Mouse (Mus musculus): ENCODE results near the gene Arhgap9.
A peak's percentile ranks its signal among the peaks of the same experiment; 100 is the strongest.

The Arhgap9 gene

GRCm38 (mm10) chr10:127321621-127322020 is at the start of gene Arhgap9:
Gene Arhgap9 (plus strand): TSS chr10:127321964.
- no peak for DNase-seq (ENCODE audit: low spot score in 2 of 2)

DNA sequence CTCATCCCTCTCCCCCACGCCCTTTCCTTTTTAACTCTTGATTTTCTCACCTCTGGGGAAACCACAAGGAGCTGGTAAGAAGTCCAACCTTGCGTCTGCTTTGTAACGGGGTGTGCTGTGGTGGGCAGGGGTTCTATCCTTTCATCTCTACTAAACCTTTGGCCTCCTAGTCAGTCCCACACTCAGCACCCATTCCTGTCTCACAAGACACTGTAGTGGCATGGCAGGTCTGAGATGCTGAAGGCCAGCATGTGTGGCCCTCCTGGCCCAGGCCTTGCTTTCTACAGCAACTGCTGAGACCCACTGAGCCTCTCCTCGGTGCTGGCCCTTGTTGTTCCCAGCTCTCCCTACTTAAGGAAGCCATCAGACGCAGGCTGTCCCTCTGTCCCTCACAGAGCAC is 49.4 kb upstream of the Arhgap9 start:
- DNase-seq (ENCODE audit: low spot score in 2 of 2) = no peak

DNA sequence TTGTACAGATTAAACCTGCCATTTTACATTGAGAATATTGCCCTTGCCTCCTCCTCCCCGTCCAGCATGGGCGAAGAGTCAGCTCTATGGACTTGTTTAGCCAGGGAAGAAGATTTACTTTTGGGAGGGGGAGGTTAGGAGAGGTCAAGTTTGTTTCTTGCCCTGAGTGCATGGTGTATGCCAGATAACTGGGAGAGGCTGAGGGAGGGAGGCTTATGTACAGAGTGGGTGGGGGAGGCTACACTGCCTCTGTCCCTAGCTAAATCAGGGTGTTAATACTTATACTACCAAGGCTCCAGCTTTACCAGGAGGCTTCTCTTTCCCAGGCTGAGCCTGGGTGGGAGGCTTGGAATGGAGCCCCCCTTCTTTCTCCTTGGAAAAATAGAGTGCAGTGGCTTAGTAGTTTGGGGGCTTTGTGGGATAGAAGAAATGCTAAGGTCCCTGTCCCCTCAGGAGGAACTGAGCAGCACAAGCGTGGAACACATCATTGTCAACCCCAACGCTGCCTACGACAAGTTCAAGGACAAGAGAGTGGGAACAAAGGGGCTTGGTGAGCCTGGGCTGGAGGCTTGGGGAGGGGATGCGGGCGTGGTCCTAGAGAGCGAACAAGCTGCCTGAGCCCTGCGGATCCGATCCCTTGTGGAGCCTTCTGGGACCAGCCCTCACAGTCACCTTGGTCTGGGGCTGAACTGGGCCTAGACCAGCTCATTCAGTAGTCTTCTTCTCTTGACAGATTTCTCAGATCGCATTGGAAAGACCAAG is 47.3 kb upstream of the Arhgap9 start:
- no peak for DNase-seq (ENCODE audit: low spot score in 2 of 2)

DNA sequence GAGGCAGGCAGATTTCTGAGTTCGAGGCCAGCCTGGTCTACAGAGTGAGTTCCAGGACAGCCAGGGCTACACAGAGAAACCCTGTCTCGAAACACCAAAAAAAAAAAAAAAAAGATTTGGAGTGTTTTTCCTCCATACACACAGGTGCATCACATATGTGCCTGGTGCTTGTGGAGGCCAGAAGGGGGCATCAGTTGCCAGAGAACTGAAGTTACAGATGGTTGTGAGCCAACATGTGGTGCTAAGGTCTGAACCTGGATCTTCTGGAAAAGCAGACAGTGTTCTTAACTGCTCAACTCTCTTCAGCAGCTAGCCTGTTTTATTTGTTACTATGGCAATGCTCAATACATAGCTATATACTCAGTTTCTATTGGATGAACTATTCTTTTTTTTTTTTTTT is 42.0 kb upstream of the Arhgap9 start:
- no peak for DNase-seq (ENCODE audit: low spot score in 2 of 2)

DNA sequence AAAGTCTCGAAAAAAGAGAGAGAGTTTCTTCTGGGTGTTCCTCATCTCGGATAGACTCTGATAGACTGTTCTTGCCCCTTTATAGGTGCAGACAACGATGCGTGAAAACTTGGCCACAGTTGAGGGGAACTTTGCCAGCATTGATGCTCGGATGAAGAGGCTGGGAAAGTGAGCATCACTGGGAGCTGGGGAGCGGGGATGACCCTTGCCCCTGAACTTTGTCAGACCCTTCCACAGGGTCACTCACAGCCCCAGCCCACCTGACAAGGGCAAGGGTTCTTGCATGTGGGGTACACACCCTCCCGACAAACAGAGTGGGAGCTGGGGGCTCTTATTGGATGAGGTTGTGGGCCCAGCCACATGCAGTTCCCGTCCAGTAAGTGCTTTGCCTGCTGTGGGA is 40.4 kb upstream of the Arhgap9 start:
- DNase-seq (ENCODE audit: low spot score in 2 of 2) = no peak

DNA sequence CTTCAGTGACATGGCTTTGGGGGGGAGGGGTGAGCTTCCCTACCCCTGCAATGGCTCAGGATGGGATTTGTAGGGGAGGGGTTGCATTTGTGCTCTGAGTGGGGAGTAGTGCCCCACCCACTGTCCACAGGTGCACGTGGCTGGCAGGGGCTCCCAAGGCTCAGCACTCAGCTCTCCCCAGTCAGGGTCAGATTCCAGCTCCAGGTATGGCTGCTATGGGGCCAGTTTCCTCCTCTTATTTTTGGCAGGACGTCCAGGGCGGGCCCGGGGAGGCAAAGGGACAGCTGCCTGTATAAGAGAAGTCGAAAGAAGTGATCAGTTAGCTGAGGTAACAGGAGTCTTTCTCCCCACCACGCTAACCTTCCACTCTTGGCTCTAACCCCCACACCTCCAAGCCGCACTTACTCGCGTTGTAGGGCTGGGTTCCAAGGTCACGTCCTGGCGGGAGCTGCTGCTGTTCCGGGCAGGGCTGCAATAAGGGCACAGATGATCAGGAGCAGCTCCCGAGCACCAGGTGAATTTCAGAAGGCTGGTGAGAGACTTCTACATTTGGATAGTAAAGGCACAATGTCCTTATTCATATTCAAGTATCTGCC is 39.0 kb upstream of the Arhgap9 start:
- no peak for DNase-seq (ENCODE audit: low spot score in 2 of 2)

- DNase-seq (ENCODE audit: low spot score in 2 of 2) = no peak
Measured at GRCm38 (mm10) chr10:127284105-127284622, 37.6 kb upstream of the Arhgap9 start.

DNA sequence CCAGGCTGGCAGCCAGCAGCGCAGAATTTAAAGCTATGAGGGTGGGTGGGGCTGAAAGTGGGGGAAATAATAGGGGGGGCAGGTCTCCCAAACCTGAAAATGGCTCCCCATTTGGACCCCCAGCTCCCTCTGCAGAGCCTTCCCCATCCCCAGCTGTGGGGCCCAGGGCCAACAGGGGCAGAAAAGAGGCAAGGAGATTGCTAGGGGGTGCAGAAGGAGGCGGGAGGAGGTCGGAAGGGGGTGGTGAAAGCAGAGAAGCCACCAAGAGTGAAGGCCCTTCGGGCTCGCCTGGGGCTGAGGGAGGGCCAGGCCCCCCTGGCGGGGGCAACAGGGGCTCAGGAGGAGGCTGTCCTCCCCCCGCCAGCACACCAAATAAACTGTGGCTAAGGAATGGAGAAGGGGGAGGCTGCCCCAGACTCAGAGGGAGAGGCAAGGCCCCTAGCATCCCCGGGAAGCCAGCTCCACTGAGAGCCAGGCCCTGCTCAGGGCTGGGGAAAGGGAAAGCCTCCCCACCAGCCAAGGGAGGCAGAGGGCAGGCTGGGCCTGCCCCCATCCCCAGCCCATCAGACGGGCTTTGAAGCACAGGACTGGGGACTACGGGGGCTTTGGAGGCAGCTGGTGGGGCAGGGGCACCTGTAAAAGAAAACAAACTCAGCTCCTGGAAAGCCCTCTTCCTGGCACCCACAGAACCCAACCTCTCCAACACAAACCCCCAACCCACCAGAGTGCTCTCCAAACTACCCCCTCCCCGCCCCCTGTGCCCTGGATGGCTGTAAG is 36.9 kb upstream of the Arhgap9 start:
- no peak for DNase-seq (ENCODE audit: low spot score in 2 of 2)

DNA sequence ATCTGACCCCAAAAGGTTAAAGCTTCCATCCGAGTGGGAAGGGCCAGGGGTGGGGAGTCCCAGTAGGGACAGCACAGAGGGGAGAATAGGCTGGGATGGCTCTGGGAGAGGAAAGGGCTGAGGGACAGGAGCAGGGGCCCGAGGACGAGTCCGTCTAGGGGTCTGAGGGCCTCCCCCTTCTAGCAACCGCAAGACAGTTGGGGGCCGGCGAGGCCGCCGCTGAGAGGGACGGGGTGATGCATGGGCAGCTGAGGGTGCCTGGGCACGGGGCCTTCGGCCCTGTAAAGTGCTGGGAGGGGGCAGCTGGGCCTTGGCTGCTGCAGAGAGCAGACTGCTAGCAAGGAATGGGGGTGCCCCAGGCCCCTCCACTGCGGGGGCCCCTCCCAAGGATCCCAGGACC is 36.1 kb upstream of the Arhgap9 start:
- DNase-seq (ENCODE audit: low spot score in 2 of 2) = no peak

DNA sequence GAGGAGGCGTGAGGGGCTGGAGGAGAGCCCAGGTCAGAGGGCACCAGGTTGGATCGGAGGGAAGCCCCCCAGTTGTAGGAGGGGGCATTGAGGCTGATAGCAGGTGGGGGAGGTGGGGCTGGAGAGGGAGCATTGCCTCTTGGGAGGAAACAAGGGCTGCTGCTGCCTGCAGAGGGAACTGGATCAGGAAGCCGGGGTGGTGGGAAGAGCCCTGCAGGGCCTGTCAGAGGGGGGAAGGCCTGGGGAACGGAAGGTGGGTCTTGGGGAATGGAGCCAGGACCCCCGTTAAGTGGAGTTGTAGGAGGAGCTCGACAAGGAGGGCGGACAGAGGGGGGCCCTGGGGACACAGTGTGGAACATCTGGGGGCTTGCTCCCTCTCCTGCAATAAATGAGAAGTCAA is 35.6 kb upstream of the Arhgap9 start:
- DNase-seq (ENCODE audit: low spot score in 2 of 2) = no peak

- no peak for DNase-seq (ENCODE audit: low spot score in 2 of 2)
Measured at GRCm38 (mm10) chr10:127286730-127287129, 35.0 kb upstream of the Arhgap9 start.

DNA sequence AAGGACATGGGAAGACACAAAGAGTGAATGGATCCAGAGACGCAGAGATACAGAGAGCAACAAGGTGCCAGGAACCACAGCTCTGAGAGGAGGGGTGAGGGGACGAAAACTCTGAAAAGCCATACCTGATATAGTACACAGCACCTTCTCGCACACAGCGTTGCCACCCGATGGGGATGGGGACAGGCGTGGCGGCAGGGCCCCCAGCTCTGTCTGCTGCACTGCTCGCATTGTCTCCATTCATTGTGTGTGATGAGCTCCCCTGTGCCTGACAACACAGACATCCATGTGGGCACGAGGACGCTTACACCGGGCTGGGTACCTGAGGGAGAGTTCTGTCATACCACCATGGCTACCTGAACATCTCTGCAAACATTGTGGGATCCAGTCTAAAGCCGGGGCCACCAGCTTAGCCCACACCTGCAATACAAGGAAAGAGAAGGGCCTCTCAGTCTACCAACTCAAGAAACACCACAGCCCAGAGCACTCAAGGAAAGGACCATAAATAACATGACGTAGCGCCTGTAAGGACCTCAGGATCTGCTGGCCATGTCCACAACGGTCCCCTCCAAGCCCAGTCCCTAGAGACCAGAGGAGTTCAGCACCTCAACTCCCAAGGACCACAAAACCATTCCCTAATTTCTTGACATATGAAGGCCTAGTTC is 34.4 kb upstream of the Arhgap9 start:
- no peak for DNase-seq (ENCODE audit: low spot score in 2 of 2)

DNA sequence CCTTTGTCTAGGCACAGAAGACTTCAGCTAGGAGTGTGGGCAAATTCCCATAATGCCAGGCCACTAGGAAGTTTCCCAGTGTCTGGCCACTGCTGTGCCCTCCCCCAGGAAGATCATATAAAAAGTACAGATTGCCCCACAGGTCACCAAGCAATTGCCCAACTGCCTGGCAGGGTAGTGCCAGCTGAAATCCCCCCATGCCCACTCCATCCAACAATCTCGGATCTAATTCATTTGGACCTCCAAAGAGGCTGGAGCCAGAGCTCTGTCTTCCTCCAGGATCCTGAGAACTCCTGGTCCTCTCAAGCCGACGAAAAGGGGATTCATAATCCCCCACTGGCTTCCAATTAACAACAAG is 33.8 kb upstream of the Arhgap9 start:
- no peak for DNase-seq (ENCODE audit: low spot score in 2 of 2)

DNA sequence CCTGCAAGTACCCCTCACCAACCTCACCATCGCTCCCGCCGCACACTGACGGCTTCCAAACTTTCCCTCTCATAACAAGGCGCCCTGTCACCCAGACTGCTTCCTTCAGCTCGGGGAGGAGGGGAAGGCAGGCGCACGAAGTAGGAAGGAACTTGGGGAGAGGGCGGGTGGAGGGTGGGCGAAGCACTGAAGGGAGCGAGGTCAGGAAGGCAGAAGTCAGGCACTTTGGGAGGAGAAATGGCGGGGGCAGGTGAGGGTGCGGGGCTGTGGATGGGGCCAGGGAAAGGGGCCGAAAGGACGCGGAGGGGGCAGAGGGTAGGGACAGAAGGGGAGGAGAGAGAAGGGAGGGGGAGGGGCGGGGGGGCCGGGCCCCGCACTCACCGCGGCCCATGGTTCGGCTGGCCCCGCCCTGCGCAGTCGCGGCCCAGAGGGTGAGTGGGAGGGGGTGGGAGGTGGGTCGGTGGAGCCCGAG is 33.4 kb upstream of the Arhgap9 start:
- DNase-seq (ENCODE audit: low spot score in 2 of 2) = peak; percentile 45 to 70

GRCm38 (mm10) chr10:127288800-127289572 is 32.8 kb upstream of the Arhgap9 start, which contains the start of gene Mbd6:
Gene Mbd6 (minus strand): TSS chr10:127289018.
- DNase-seq (ENCODE audit: low spot score in 2 of 2) = peak; percentile 86 to 87

DNA sequence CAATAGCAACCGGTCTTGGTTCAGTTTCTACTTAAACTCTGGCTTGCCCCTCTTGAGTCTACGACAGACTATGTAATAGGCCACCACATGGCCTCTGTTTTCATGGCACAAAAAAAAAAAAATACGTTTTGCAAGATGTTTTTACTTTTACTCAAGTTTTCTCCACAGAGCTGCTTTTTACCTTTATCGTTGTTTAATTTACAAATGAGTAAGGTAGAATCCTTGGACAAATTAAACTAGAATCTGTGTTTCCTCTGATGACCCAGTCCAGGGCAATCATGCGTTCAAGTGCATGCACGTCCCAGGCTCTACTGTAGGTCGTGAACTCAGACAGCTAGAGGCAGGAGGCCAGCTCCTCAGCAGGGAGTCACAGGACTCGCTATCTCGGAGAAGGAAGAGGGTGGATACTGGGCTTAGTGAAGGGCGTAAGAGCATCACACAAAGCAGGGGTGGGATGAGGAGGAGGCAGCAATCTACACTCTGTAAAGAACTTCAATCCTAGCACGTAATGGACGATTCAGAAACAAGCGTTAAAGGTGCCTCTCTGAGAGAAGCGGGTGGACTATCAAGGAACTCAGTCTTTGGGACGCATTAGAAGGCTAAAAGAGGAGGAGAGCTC is 32.1 kb upstream of the Arhgap9 start:
- peak in 1 of 2 experiments; percentile 56 for DNase-seq (ENCODE audit: low spot score in 2 of 2)

DNA sequence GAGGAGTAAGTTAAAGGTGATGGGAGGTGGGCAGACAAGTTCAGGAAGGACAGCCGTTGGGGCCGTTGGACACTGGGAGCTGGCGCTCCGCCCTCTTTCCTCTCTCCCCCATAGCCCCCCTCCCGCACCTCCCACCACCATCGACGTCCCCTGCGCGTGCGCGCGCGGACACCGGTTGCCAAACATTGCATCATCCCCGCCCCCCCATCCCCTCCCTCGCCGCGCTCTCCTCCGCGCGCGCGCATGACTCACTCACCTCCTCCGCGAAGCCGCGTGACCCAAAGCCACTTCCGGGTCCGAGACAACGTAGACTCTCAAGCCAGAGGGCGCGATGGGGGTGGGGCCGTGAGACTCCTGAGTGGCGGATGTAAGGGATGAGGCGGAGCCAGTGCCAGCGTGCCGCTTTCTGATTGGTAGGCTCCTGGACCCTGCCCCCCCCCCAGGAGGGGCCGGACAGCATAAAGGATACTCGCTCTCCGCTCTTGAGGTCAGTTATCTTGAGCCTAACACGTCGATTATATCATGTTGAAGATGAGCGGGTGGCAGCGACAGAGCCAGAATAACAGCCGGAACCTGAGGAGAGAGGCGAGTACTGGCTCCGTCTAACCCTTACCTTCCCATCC is 31.3 kb upstream of the Arhgap9 start:
- peak; percentile 100 for DNase-seq (ENCODE audit: low spot score in 2 of 2)

- peak in 1 of 2 experiments; percentile 62 for DNase-seq (ENCODE audit: low spot score in 2 of 2)
Measured at GRCm38 (mm10) chr10:127290930-127291880, 30.6 kb upstream of the Arhgap9 start.

All from urinary bladder, postnatal 4 days (tissue).